Mouse (Mus musculus): ENCODE results near the gene Cobll1.

DNA sequence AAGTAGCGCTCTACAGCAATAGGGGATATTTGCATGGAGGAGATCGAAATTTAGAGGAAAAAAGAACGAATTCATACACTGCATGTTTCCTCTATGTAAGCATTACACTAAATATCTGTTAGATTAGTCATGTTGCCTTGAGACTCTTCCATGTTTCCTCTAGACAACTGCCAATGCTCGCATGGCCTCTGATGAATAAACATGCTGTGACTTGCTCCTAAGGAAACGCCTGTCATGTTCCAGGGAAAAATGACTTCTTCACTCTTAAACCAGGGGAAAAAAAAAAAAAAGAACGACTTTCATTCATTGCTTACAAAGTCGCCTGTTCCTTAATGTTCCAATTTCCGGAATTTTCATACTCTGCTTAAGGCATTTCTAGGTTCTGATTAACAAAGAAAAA lies 2.1 kb downstream of the Cobll1 start:
- TF ChIP-seq CTCF (IDR thresholded peaks at IDR 0.05; ENCODE audit: control insufficient read depth, insufficient read depth, low read length), result no peak
- TF ChIP-seq POLR2A (IDR thresholded peaks at IDR 0.05; ENCODE audit: borderline replicate concordance, control insufficient read depth, low read depth, low read length), result no peak

Measured in bone marrow, adult 2 months (tissue).